Mouse (Mus musculus) B cell, adult 2 months (primary cell): ENCODE results near the gene Zbtb8b.
A peak's percentile ranks its signal among the peaks of the same experiment; 100 is the strongest.
"Not testable (repeated sequence)": the region's sequence is repeated elsewhere in the genome, so short reads cannot be mapped to it uniquely, and the experiment has no call there.

Experiments
- DNase-seq, 2 experiments: peaks; one replicate each; pipeline ENCODE4 v3.0.0; 2022

The Zbtb8b gene

GRCm38 (mm10) chr4:129410991-129411390 is 29.7 kb downstream of the Zbtb8b start:
- no peak for DNase-seq

GRCm38 (mm10) chr4:129410532-129410931 is 30.1 kb downstream of the Zbtb8b start:
- not testable (repeated sequence) for DNase-seq

- peak; percentile 56 to 58 for DNase-seq
Measured at GRCm38 (mm10) chr4:129406447-129406846, 34.2 kb downstream of the Zbtb8b start.

- no peak for DNase-seq
Measured at GRCm38 (mm10) chr4:129399813-129400212, 40.8 kb downstream of the Zbtb8b start.

- DNase-seq: no peak
Measured at GRCm38 (mm10) chr4:129396960-129397359, 43.7 kb downstream of the Zbtb8b start.

- DNase-seq: no peak
Measured at GRCm38 (mm10) chr4:129394089-129394870, 46.4 kb downstream of the Zbtb8b start.

GRCm38 (mm10) chr4:129390936-129391557 is 49.6 kb downstream of the Zbtb8b start:
- no peak for DNase-seq

- DNase-seq: no peak
Measured at GRCm38 (mm10) chr4:129390216-129390743, 50.4 kb downstream of the Zbtb8b start.

- no peak for DNase-seq
Measured at GRCm38 (mm10) chr4:129388404-129388803, 52.2 kb downstream of the Zbtb8b start.

GRCm38 (mm10) chr4:129386989-129387388 is 53.7 kb downstream of the Zbtb8b start:
- DNase-seq: no peak

GRCm38 (mm10) chr4:129386269-129386946 is 54.2 kb downstream of the Zbtb8b start:
- no peak for DNase-seq

GRCm38 (mm10) chr4:129385685-129386084 is 55.0 kb downstream of the Zbtb8b start:
- no peak for DNase-seq

GRCm38 (mm10) chr4:129384440-129384839 is 56.2 kb downstream of the Zbtb8b start:
- DNase-seq: no peak

- no peak for DNase-seq
Measured at GRCm38 (mm10) chr4:129383586-129383985, 57.1 kb downstream of the Zbtb8b start.

GRCm38 (mm10) chr4:129382488-129382887 is 58.2 kb downstream of the Zbtb8b start:
- DNase-seq: no peak

GRCm38 (mm10) chr4:129382029-129382428 is 58.6 kb downstream of the Zbtb8b start:
- DNase-seq: no peak

GRCm38 (mm10) chr4:129381148-129381547 is 59.5 kb downstream of the Zbtb8b start:
- no peak for DNase-seq

GRCm38 (mm10) chr4:129379805-129380204 is 60.8 kb downstream of the Zbtb8b start:
- no peak for DNase-seq

GRCm38 (mm10) chr4:129377601-129378390 is 62.9 kb downstream of the Zbtb8b start, which contains the start of gene Zbtb8a:
Gene Zbtb8a, minus strand, starts transcription at chr4:129378116.
- DNase-seq: peak; percentile 54 to 58

- peak; percentile 58 to 64 for DNase-seq
Measured at GRCm38 (mm10) chr4:129376961-129377545, 63.6 kb downstream of the Zbtb8b start.

- no peak for DNase-seq
Measured at GRCm38 (mm10) chr4:129375821-129376220, 64.8 kb downstream of the Zbtb8b start.
